Mouse (Mus musculus) neural tube, embryonic 14.5 days (tissue): ENCODE measurements around the gene Fam3c. TPM values are rescaled to one million over a fixed set of nuclear protein-coding genes. Genes with fewer than 3 reads are reported as not detected.

Experiments
- ATAC-seq: fragments of 200-750 bp; cut with Nextera tagmentation; 2 replicates; pipeline ENCODE4 v1.8.0; 2017; ENCODE audit warnings: low read depth, mild to moderate bottlenecking, moderate TSS enrichment, moderate library complexity
- H3K27ac ChIP-seq: fragments of 300-500 bp; sonication (generic); 2 replicates; pipeline ENCODE4 v1.5.1; 2014; ENCODE audit warnings: low read depth, mild to moderate bottlenecking, control low read depth, low read length, moderate library complexity, mixed read lengths
- H3K27me3 ChIP-seq: fragments of 300-500 bp; sonication (generic); 2 replicates; pipeline ENCODE4 v1.6.1; 2014; ENCODE audit warnings: low read length; ENCODE audit not compliant: control insufficient read depth, insufficient read depth
- H3K36me3 ChIP-seq: fragments of 300-500 bp; sonication (generic); 2 replicates; pipeline ENCODE4 v1.6.1; 2014; ENCODE audit warnings: low read length, mixed read lengths; ENCODE audit not compliant: control insufficient read depth, insufficient read depth
- H3K4me1 ChIP-seq: fragments of 300-500 bp; sonication (generic); 2 replicates; pipeline ENCODE4 v1.6.1; 2014; ENCODE audit warnings: low read length; ENCODE audit not compliant: control insufficient read depth, insufficient read depth
- H3K4me2 ChIP-seq: fragments of 300-500 bp; sonication (generic); 2 replicates; pipeline ENCODE4 v1.6.1; 2014; ENCODE audit warnings: mild to moderate bottlenecking, low read depth, low read length, control low read depth
- H3K4me3 ChIP-seq: fragments of 300-500 bp; sonication (generic); 2 replicates; pipeline ENCODE4 v1.5.1; 2014; ENCODE audit warnings: low read depth, low read length, control low read depth, mixed read lengths
- H3K9ac ChIP-seq: fragments of 300-500 bp; sonication (generic); replicated peaks from 2 replicates; pipeline ENCODE4 v1.6.1; 2014; ENCODE audit warnings: low read depth, mild to moderate bottlenecking, control low read depth, low read length, mixed read lengths
- H3K9me3 ChIP-seq: fragments of 300-500 bp; sonication (generic); 2 replicates; pipeline ENCODE4 v1.6.1; 2016; ENCODE audit warnings: low read length; ENCODE audit not compliant: control insufficient read depth
- WGBS: fragments of 180-500 bp; shearing (Covaris S2); extraction: QIAGEN DNeasy Blood & Tissue Kit; methylation state at CpG from one replicate; pipeline ENCODE4 v1.1.7; 2014; 5-methylcytosine and 5-hydroxymethylcytosine counted together
- polyA plus RNA-seq: library from polyadenylated mRNA; unstranded; fragments of >200 nt; fragmentation: Nextera tagmentation; extraction: Ambion mirVana; gene quantifications from 2 replicates; pipeline ENCODE4 v1.2.1, GENCODE M21; 2014

Fam3c gene
- polyA plus RNA-seq, 1 experiment from 2014 or later, result 80.5 TPM

- no peaks in the 10 kb centered on the region for H3K36me3 ChIP-seq
- WGBS, result 2% methylated on average over 21 of the region's 21 CpGs
- peaks cover 10% of the 10 kb centered on the region; the same call in 1 of the 2 replicates for H3K4me1 ChIP-seq
- no peak overlapping the region for H3K27ac ChIP-seq
- no peaks in the 10 kb centered on the region for H3K9me3 ChIP-seq
- H3K4me3 ChIP-seq, result peak overlapping the region; percentile 33; the same call in 1 of the 2 replicates
- no peak overlapping the region for H3K9ac ChIP-seq
- H3K4me2 ChIP-seq, result peak overlapping the region; percentile 58
- ATAC-seq, result no peak
- peaks cover 44% of the 10 kb centered on the region for H3K27me3 ChIP-seq
Observed at GRCm38 (mm10) chr6:22289461-22290021, 66.5 kb downstream of the Fam3c start.

- Histone ChIP-seq H3K36me3 (no peaks in the 10 kb centered on the region), H3K9me3 (no peaks in the 10 kb centered on the region), H3K4me3 (peak overlapping the region; percentile 33), H3K27ac (no peak overlapping the region), H3K4me1 (peaks cover 10% of the 10 kb centered on the region; the same call in 1 of the 2 replicates), H3K27me3 (peaks cover 41% of the 10 kb centered on the region), H3K9ac (no peak overlapping the region), H3K4me2 (peak overlapping the region; percentile 58)
- ATAC-seq, result peak; percentile 86
- WGBS, result under 1% methylated on average over 38 of the region's 38 CpGs
Observed at GRCm38 (mm10) chr6:22288737-22289460, 67.1 kb downstream of the Fam3c start.

- peaks cover 10% of the 10 kb centered on the region; the same call in 1 of the 2 replicates for H3K4me1 ChIP-seq
- peak; percentile 64 for ATAC-seq
- H3K9ac ChIP-seq, result no peak within 1 kb of the TSS
- peaks cover 36% of the 10 kb centered on the region for H3K27me3 ChIP-seq
- H3K4me3 ChIP-seq, result peak within 1 kb of the TSS; percentile 33
- H3K9me3 ChIP-seq, result no peaks in the 10 kb centered on the region
- WGBS, result under 1% methylated on average over 20 of the region's 20 CpGs
- H3K4me2 ChIP-seq, result peak within 1 kb of the TSS; percentile 58
- no peaks in the 10 kb centered on the region for H3K36me3 ChIP-seq
- H3K27ac ChIP-seq, result no peak within 1 kb of the TSS
Observed at GRCm38 (mm10) chr6:22288004-22288736, 67.9 kb downstream of the Fam3c start, which contains the start of gene Wnt16. Wnt16 (plus strand) TSS chr6:22288227.

GRCm38 (mm10) chr6:22282405-22282804, 73.6 kb downstream of the Fam3c start:
- no peaks in the 10 kb centered on the region for H3K36me3 ChIP-seq
- no peak overlapping the region for H3K27ac ChIP-seq
- WGBS, result 91% methylated on average over 4 of the region's 4 CpGs
- no peak for ATAC-seq
- H3K4me3 ChIP-seq, result no peak overlapping the region
- H3K27me3 ChIP-seq, result peaks cover 8% of the 10 kb centered on the region; the same call in 1 of the 2 replicates
- no peak overlapping the region for H3K4me2 ChIP-seq
- no peak overlapping the region for H3K9ac ChIP-seq
- no peaks in the 10 kb centered on the region for H3K9me3 ChIP-seq
- no peaks in the 10 kb centered on the region for H3K4me1 ChIP-seq

GRCm38 (mm10) chr6:22280217-22280861, 75.7 kb downstream of the Fam3c start:
- H3K4me1 ChIP-seq, result no peaks in the 10 kb centered on the region
- no peak overlapping the region for H3K27ac ChIP-seq
- no peak; the same call in 1 of the 2 replicates for ATAC-seq
- H3K9ac ChIP-seq, result no peak overlapping the region
- H3K4me2 ChIP-seq, result 0 out of 2 replicates have a peak overlapping the region, but pooled peaks have one; percentile 16
- H3K4me3 ChIP-seq, result no peak overlapping the region
- no peaks in the 10 kb centered on the region for H3K36me3 ChIP-seq
- H3K27me3 ChIP-seq, result no peaks in the 10 kb centered on the region
- WGBS, result 50% methylated on average over 14 of the region's 14 CpGs
- no peaks in the 10 kb centered on the region for H3K9me3 ChIP-seq

- no peak overlapping the region for H3K4me3 ChIP-seq
- H3K27ac ChIP-seq, result no peak overlapping the region
- no peak for ATAC-seq
- WGBS, result 95% methylated on average over 3 of the region's 3 CpGs
- H3K4me2 ChIP-seq, result no peak overlapping the region
- no peaks in the 10 kb centered on the region for H3K36me3 ChIP-seq
- no peaks in the 10 kb centered on the region for H3K9me3 ChIP-seq
- no peaks in the 10 kb centered on the region for H3K27me3 ChIP-seq
- no peaks in the 10 kb centered on the region for H3K4me1 ChIP-seq
- no peak overlapping the region for H3K9ac ChIP-seq
Observed at GRCm38 (mm10) chr6:22277941-22278340, 78.1 kb downstream of the Fam3c start.

GRCm38 (mm10) chr6:22269840-22270521, 86.1 kb downstream of the Fam3c start:
- Histone ChIP-seq H3K4me3 (no peak overlapping the region), H3K27ac (no peak overlapping the region), H3K4me1 (no peaks in the 10 kb centered on the region), H3K9ac (no peak overlapping the region), H3K27me3 (no peaks in the 10 kb centered on the region), H3K4me2 (no peak overlapping the region), H3K9me3 (no peaks in the 10 kb centered on the region), H3K36me3 (no peaks in the 10 kb centered on the region)
- 75% methylated on average over 8 of the region's 8 CpGs for whole genome bisulfite sequencing
- ATAC-seq, result no peak

GRCm38 (mm10) chr6:22268677-22269076, 87.4 kb downstream of the Fam3c start:
- H3K9me3 ChIP-seq, result no peaks in the 10 kb centered on the region
- no peak overlapping the region for H3K4me2 ChIP-seq
- no peak overlapping the region for H3K9ac ChIP-seq
- H3K27ac ChIP-seq, result no peak overlapping the region
- H3K4me1 ChIP-seq, result no peaks in the 10 kb centered on the region
- no peak overlapping the region for H3K4me3 ChIP-seq
- no peak for ATAC-seq
- H3K36me3 ChIP-seq, result no peaks in the 10 kb centered on the region
- H3K27me3 ChIP-seq, result no peaks in the 10 kb centered on the region
